Mouse (Mus musculus): Measurements from ENCODE around the gene Flt3l.
A peak's percentile ranks its signal among the peaks of the same experiment; 100 is the strongest.
"Not testable (repeated sequence)": the region's sequence is repeated elsewhere in the genome, so short reads cannot be mapped to it uniquely, and the experiment has no call there.

Flt3l gene

GRCm38 (mm10) chr7:45162996-45163615, 26.9 kb upstream of the Flt3l start:
- DNase-seq = no peak

- DNase-seq = no peak
Measured at GRCm38 (mm10) chr7:45162551-45162950, 26.3 kb upstream of the Flt3l start.

GRCm38 (mm10) chr7:45161612-45162473, 25.6 kb upstream of the Flt3l start:
- peak; percentile 89 for DNase-seq

- DNase-seq = no peak
Measured at GRCm38 (mm10) chr7:45160866-45161265, 24.6 kb upstream of the Flt3l start.

- no peak for DNase-seq
Measured at GRCm38 (mm10) chr7:45160316-45160800, 24.1 kb upstream of the Flt3l start.

GRCm38 (mm10) chr7:45158991-45159390, 22.8 kb upstream of the Flt3l start:
- DNase-seq = no peak

GRCm38 (mm10) chr7:45157459-45157858, 21.2 kb upstream of the Flt3l start:
- no peak for DNase-seq

- DNase-seq = no peak
Measured at GRCm38 (mm10) chr7:45156206-45156605, 20.0 kb upstream of the Flt3l start.

- no peak for DNase-seq
Measured at GRCm38 (mm10) chr7:45155590-45155989, 19.4 kb upstream of the Flt3l start.

GRCm38 (mm10) chr7:45154993-45155514, 18.8 kb upstream of the Flt3l start:
- DNase-seq = peak; percentile 70

GRCm38 (mm10) chr7:45154096-45154992, 18.1 kb upstream of the Flt3l start, which contains the start of the genes Pih1d1 and Aldh16a1:
Pih1d1 (plus strand) TSS chr7:45154303.
Aldh16a1 (minus strand) TSS chr7:45154584.
- DNase-seq = peak; percentile 98

GRCm38 (mm10) chr7:45153586-45153985, 17.4 kb upstream of the Flt3l start:
- no peak for DNase-seq

- DNase-seq = not testable (repeated sequence)
Measured at GRCm38 (mm10) chr7:45153052-45153451, 16.8 kb upstream of the Flt3l start.

- DNase-seq = no peak
Measured at GRCm38 (mm10) chr7:45151303-45151702, 15.1 kb upstream of the Flt3l start.

- DNase-seq = no peak
Measured at GRCm38 (mm10) chr7:45150321-45150720, 14.1 kb upstream of the Flt3l start.

- DNase-seq = peak; percentile 26
Measured at GRCm38 (mm10) chr7:45149545-45149944, 13.3 kb upstream of the Flt3l start.

GRCm38 (mm10) chr7:45148534-45149098, 12.4 kb upstream of the Flt3l start:
- no peak for DNase-seq

GRCm38 (mm10) chr7:45147899-45148298, 11.7 kb upstream of the Flt3l start:
- DNase-seq = peak; percentile 67

GRCm38 (mm10) chr7:45147267-45147666, 11.0 kb upstream of the Flt3l start:
- peak; percentile 48 for DNase-seq

- no peak for DNase-seq
Measured at GRCm38 (mm10) chr7:45145460-45145859, 9.2 kb upstream of the Flt3l start.

- DNase-seq = no peak
Measured at GRCm38 (mm10) chr7:45144368-45145174, 8.3 kb upstream of the Flt3l start.
